Mouse (Mus musculus) ES-E14 (cell line): ENCODE measurements around the gene Pde7b.

Experiments used
- CHD2 ChIP-seq: IDR thresholded peaks from 2 replicates; pipeline ENCODE4 v1.6.1; 2014; ENCODE audit warnings: mild to moderate bottlenecking, low read depth, low read length, inconsistent platforms
- HCFC1 ChIP-seq: IDR thresholded peaks from 2 replicates; pipeline ENCODE4 v1.6.1; 2012; ENCODE audit warnings: low read length, inconsistent platforms, borderline replicate concordance; ENCODE audit not compliant: insufficient read depth

- no peak for TF ChIP-seq HCFC1
- TF ChIP-seq CHD2 = no peak
Observed at GRCm38 (mm10) chr10:20398224-20398623, 326.7 kb downstream of the Pde7b start.
